Mouse (Mus musculus) kidney, adult 11 months (tissue): ENCODE data around the gene Ssx2ip.

ENCODE experiments used
- DNase-seq: peaks from one replicate; pipeline ENCODE4 v3.0.0; 2022

Ssx2ip gene

GRCm38 (mm10) chr3:146440011-146440410 lies 35.6 kb downstream of the Ssx2ip start:
- no peak for DNase-seq

- DNase-seq: no peak
These were observed 36.0 kb downstream of the Ssx2ip start for GRCm38 (mm10) chr3:146440422-146440821.

- DNase-seq: peak; percentile 2
These were observed 38.0 kb downstream of the Ssx2ip start for GRCm38 (mm10) chr3:146442484-146442883.

- peak; percentile 73 for DNase-seq
These were observed 38.5 kb downstream of the Ssx2ip start for GRCm38 (mm10) chr3:146442936-146443335.

DNA sequence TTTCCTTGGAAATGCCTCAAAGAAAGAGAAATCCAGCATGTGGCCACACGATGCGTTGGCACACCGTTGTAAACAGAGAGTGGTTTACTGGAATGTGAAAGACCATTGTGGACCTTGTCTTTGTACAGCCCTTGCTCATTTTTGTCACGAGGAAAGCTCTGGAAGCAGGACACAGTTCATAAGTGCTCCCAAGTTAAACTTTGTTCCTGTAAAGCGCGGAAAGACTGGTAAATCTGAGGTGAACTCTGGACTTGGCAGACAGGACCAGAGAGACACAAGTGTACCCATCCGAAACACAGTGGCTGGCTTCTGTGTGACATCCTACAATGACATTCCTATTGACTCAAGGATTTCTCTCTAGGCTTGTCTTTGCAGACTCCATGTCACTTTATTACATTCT lies 38.9 kb downstream of the Ssx2ip start:
- DNase-seq: peak; percentile 85

GRCm38 (mm10) chr3:146444880-146445279 lies 40.4 kb downstream of the Ssx2ip start:
- DNase-seq: no peak

DNA sequence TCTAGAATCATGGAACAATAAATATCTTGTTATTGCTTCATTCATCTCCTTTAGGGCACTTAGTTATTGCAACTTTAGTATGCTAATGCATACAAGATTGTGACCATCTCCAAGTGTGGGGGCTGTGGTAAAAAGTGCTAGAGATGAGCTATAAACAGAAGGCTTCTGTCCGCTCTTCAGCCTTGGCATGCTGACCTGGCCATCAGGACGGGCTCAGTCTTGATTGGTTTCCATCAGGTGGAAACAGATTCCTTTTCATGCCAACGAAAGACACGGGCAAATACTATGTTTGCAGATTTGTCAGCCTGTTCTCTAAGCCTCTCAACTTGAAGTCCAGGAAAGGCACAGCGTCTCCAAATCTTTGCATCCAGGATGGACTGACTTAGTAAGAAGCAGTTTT lies 42.7 kb downstream of the Ssx2ip start:
- DNase-seq: no peak

GRCm38 (mm10) chr3:146447598-146447997 lies 43.2 kb downstream of the Ssx2ip start:
- DNase-seq: no peak

GRCm38 (mm10) chr3:146448372-146448771 lies 43.9 kb downstream of the Ssx2ip start:
- DNase-seq: no peak

- DNase-seq: peak; percentile 65
These were observed 44.5 kb downstream of the Ssx2ip start for GRCm38 (mm10) chr3:146448969-146449368.

- no peak for DNase-seq
These were observed 45.4 kb downstream of the Ssx2ip start, which contains the start of gene Ctbs for GRCm38 (mm10) chr3:146449745-146450250. TSS of gene Ctbs (plus strand) at chr3:146449795.

DNA sequence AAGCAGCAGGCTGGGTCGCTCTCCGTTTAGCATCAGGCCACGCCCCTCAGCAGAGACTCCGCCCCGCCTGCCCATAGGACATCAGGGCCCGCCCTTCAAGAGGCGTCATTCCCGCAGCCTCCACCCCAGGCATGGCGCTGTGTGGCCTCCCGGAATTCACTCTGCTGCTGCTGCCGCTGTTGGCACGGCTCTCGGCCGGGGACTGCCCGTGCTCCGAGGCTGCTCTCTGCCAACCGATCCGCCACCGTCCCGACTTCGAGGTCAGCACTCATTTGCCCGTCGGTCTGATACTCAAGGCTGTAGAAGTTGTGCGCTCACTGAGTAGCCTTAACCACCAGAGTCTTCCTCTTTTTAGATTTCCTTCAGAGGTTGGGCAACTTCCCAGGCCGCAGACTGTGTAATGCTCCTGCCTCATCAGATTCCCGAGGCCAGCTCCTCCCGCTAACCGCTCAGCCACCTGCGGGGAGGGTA lies 46.0 kb downstream of the Ssx2ip start:
- DNase-seq: peak; percentile 95

DNA sequence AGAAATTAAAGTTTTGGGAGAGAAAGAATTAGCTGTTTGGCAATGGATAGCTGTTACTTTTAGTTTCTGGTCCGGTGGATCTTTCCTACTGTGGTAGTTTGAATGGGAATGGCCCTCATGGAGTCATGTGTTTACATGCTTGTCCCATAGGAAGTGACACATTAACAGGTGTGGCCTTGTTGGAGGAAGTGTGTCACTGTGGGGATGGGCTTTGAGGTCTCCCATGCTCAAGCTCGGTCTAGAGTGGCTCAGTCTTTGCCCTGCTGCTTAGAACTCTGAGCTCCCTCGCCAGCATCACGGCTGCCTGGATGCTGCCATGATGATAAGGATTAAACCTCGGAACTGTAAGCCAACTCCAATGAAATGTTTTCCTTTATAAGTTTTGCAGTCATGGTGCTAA lies 46.9 kb downstream of the Ssx2ip start:
- no peak for DNase-seq

DNA sequence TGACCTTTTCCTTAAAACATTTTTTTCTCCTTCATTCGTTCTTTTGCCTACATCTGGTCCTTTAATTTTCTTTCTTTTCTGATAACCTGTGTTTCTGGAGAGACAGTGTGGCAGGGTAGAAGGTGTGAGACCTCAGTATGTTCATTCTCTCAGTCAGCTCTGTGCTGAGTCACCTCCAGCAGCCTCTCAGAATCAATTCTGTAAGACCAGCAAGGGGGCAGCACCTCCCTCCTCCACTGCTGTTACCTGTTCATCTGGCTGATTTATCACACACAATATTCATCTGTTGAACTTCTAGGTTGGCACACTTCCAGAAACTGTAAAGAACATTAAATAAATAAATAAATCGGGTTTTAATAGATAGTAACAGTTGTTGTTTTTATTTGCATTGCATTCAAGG lies 58.5 kb downstream of the Ssx2ip start:
- DNase-seq: no peak

GRCm38 (mm10) chr3:146469226-146469625 lies 64.8 kb downstream of the Ssx2ip start:
- DNase-seq: no peak

GRCm38 (mm10) chr3:146472657-146473056 lies 68.2 kb downstream of the Ssx2ip start:
- no peak for DNase-seq

DNA sequence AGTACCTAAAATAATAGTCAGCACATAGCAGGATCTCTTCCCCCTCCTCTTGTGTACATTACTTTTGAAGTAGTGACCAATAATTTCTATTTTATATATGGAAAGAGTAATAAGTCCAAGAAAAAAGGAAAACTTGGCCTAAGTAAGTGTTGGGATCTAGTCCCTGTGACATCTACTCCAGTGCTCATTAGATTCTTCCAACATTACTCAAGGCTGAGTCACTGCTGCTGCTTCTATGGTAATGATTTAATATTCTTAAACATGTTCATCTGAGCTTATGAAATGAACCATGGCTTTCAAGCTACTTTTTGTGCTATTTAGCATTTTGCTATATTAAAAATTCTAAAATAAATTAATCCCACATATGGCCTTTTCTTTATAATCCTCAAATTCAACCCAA lies 69.3 kb downstream of the Ssx2ip start:
- DNase-seq: no peak

DNA sequence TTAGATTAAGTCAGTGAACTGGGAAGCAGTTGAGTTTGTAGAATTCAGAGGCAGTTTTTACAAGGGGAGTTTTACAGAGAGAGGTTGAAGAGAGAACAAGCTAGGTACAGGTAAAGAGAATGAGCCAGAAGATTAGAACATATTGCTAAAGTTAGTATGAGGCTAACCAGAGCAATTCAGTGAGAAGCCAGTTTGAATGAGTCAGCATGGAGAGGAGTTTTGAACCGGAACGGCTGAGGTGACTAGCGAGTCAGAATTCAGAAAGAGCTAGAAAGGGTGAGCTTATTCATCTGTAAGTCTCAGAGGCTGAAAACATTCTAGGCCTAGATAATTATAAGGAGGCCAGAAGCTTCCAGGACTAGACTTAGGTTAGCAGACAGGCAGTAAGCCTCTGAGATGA lies 70.0 kb downstream of the Ssx2ip start:
- DNase-seq: peak; percentile 30

DNA sequence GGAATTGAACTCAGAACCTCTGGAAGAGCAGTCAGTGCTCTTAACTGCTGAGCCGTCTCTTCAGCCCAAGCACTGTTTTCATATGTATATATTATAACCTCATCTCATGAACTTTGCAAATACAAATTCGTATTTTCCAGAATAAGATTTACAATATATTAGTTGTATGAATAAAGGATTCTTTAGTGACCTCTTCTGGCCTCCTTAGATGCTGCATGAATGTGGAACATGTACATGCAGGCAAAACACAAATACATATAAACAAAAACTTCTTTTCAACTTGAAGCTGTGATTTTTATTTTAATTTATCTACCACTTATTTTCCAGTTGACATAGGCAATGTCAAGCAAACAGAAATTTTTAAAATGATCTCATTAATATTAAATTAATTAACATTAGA lies 77.6 kb downstream of the Ssx2ip start:
- DNase-seq: no peak

- no peak for DNase-seq
These were observed 82.0 kb downstream of the Ssx2ip start for GRCm38 (mm10) chr3:146486464-146486863.
